Mouse (Mus musculus) embryonic fibroblast, embryonic 13.5 days (primary cell): ENCODE measurements around the gene Acsl5.

Experiments
- CTCF ChIP-seq: IDR thresholded peaks from 2 replicates; pipeline ENCODE4 v1.5.1; 2011; ENCODE audit warnings: mild to moderate bottlenecking, control low read depth, low read length, moderate library complexity, borderline replicate concordance; ENCODE audit not compliant: insufficient read depth
- POLR2A ChIP-seq: IDR thresholded peaks from 2 replicates; pipeline ENCODE4 v1.6.1; 2011; ENCODE audit warnings: low read depth, mild to moderate bottlenecking, control low read depth, low read length, moderate library complexity

DNA sequence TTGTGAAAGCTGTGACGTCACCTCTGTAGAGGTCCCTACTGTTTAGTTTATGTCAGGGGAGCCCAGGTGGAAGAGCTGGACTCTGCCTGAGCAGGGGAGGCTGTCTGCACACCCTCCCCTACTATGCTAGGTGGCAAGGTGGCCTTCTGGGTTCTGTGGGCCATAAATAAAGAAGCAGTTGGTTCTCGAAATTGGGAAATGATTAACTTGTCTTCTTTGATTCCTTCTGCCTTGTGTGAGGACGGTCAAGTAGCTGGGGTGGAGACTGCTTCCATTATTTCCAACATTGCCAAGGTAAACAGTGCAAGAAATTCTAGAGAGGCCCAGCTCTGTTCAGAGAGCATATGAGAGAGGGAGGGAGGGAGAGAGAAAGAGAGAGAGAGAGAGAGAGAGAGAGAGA, 16.4 kb downstream of the Acsl5 start:
- TF ChIP-seq CTCF, result no peak
- TF ChIP-seq POLR2A, result no peak
